Mouse (Mus musculus): Measurements from ENCODE around the gene Arid1b.

- TF ChIP-seq CTCF (IDR thresholded peaks at IDR 0.05; ENCODE audit: low read depth) (no peak), EP300 (IDR thresholded peaks at IDR 0.05; ENCODE audit: low read depth) (no peak)
These were observed 383.2 kb downstream of the Arid1b start for GRCm38 (mm10) chr17:5377151-5377929.

Measured in liver, postnatal 0 days (tissue).